ENCODE assay signal across 7 mouse cellular contexts in the genomic region with DNA sequence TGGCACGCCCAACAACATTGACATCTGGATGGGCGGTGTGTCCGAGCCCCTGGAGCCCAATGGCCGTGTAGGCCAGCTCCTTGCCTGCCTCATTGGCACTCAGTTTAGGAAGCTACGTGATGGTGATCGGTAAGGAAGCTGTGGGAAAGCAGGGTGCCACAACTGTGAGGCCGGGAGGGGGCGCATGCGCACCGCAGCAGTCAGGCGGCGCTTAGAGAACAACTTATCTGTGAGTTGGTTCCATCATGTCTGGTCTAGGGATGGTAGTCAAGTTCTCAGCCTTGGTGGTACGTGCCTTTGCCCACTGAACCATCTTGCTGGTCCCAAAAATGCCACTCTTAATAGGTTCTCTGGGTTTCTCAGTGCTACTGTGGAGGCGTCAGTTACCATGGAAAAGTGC. TPM values are rescaled to one million over a fixed set of nuclear protein-coding genes. Genes with fewer than 3 reads are reported as not detected.
DNase-seq lines count a peak whose midpoint lies in the region; ATAC-seq and TF ChIP-seq lines count a peak whose summit lies in the region.

No protein-coding gene starts in this region.

- H3K36me3 ChIP-seq in hindbrain, embryonic 11.5 days (ENCODE audit: control insufficient read depth, insufficient read depth, low read length) = no peaks in the 10 kb centered on the region
- H3K36me3 ChIP-seq in hindbrain, embryonic 16.5 days (ENCODE audit: control insufficient read depth, insufficient read depth, low read length) = no peaks in the 10 kb centered on the region
- no peaks in the 10 kb centered on the region for H3K36me3 ChIP-seq in ES-Bruce4 (ENCODE audit: control insufficient read depth, insufficient read depth, low read length, poor library complexity, severe bottlenecking)

- TF ChIP-seq CTCF in ES-Bruce4 (IDR thresholded peaks at IDR 0.05; ENCODE audit: low read depth, low read length) = peak; percentile 59

- H3K4me2 ChIP-seq in hindbrain, embryonic 11.5 days (replicated peaks; ENCODE audit: low read depth, low read length) = no peak overlapping the region
- H3K4me2 ChIP-seq in hindbrain, embryonic 16.5 days (ENCODE audit: low read length) = no peak overlapping the region

- H3K4me3 ChIP-seq in hindbrain, embryonic 11.5 days (ENCODE audit: low read depth, low read length) = no peak overlapping the region
- H3K4me3 ChIP-seq in hindbrain, embryonic 16.5 days (ENCODE audit: low read length) = no peak overlapping the region
- peak overlapping the region; percentile 65 for H3K4me3 ChIP-seq in ES-Bruce4 (ENCODE audit: low read depth, low read length)

- no peak overlapping the region for H3K27ac ChIP-seq in hindbrain, embryonic 11.5 days (ENCODE audit: low read depth, low read length)
- no peak overlapping the region for H3K27ac ChIP-seq in hindbrain, embryonic 16.5 days (ENCODE audit: low read depth, low read length)
- H3K27ac ChIP-seq in ES-Bruce4 (ENCODE audit: insufficient read depth, low read length) = no peak overlapping the region

- DNase-seq in hindbrain, embryonic 11.5 days (ENCODE audit: low spot score) = peak; percentile 51
- DNase-seq in 3T3-L1 (ENCODE audit: low read depth, low spot score) = peak; percentile 3
- peak; percentile 49 to 56 for DNase-seq in kidney, postnatal 4 days
- DNase-seq in urinary bladder, postnatal 36 days (ENCODE audit: low spot score in 2 of 2) = no peak

- H3K9me3 ChIP-seq in hindbrain, embryonic 11.5 days (ENCODE audit: control insufficient read depth, low read length) = no peaks in the 10 kb centered on the region
- no peaks in the 10 kb centered on the region for H3K9me3 ChIP-seq in hindbrain, embryonic 16.5 days (ENCODE audit: control insufficient read depth, low read length)
- H3K9me3 ChIP-seq in ES-Bruce4 (replicated peaks; ENCODE audit: control insufficient read depth, insufficient read depth, low read length, poor library complexity, severe bottlenecking) = no peaks in the 10 kb centered on the region

- no peak overlapping the region for H3K9ac ChIP-seq in hindbrain, embryonic 11.5 days (ENCODE audit: low read depth, low read length)
- no peak overlapping the region for H3K9ac ChIP-seq in hindbrain, embryonic 16.5 days (ENCODE audit: low read depth, low read length)
- H3K9ac ChIP-seq in ES-Bruce4 (ENCODE audit: low read depth, poor library complexity, severe bottlenecking) = 0 out of 2 replicates have a peak overlapping the region, but pooled peaks have one; percentile 11

- TF ChIP-seq EP300 in ES-Bruce4 (IDR thresholded peaks at IDR 0.05; ENCODE audit: insufficient read depth, low read depth, low read length) = no peak

- H3K4me1 ChIP-seq in hindbrain, embryonic 11.5 days (replicated peaks; ENCODE audit: control insufficient read depth, insufficient read depth, low read length) = no peaks in the 10 kb centered on the region
- no peaks in the 10 kb centered on the region for H3K4me1 ChIP-seq in hindbrain, embryonic 16.5 days (ENCODE audit: control insufficient read depth, insufficient read depth, low read depth, low read length)
- H3K4me1 ChIP-seq in ES-Bruce4 (ENCODE audit: control insufficient read depth, insufficient read depth, low read length) = no peaks in the 10 kb centered on the region

- 52% methylated on average over 14 of the region's 14 CpGs for WGBS in hindbrain, embryonic 11.5 days
- 58% methylated on average over 14 of the region's 14 CpGs for WGBS in hindbrain, embryonic 16.5 days

- H3K27me3 ChIP-seq in hindbrain, embryonic 11.5 days (ENCODE audit: control insufficient read depth, insufficient read depth, low read length) = no peaks in the 10 kb centered on the region
- no peaks in the 10 kb centered on the region for H3K27me3 ChIP-seq in hindbrain, embryonic 16.5 days (replicated peaks; ENCODE audit: control insufficient read depth, insufficient read depth, low read length)
- no peaks in the 10 kb centered on the region for H3K27me3 ChIP-seq in ES-Bruce4 (ENCODE audit: control insufficient read depth, insufficient read depth, low read length, poor library complexity, severe bottlenecking)

- ATAC-seq in hindbrain, embryonic 11.5 days (ENCODE audit: low FRiP score) = no peak
- ATAC-seq in hindbrain, embryonic 16.5 days = no peak
- 0 out of 2 replicates have a peak, but pooled peaks have one; percentile 18 for ATAC-seq in neutrophil, adult 5-6 weeks (ENCODE audit: extremely low read depth, insufficient number of reproducible peaks, low FRiP score, poor library complexity, severe bottlenecking)

- no peak for TF ChIP-seq POLR2A in ES-Bruce4 (IDR thresholded peaks at IDR 0.05; ENCODE audit: insufficient read depth, low read length)

RNA-seq across cellular contexts. Expression of a gene that starts 9.2 kb away (rescaled TPM):
- 2.8 and 5.3 TPM in 2 replicates for polyA plus RNA-seq in hindbrain, embryonic 11.5 days (2014; fragmentation: Nextera tagmentation; extraction: Ambion mirVana)
- 0.10 and 0.45 TPM in 2 replicates for polyA plus RNA-seq in hindbrain, embryonic 16.5 days (2015; fragmentation: Nextera tagmentation; extraction: Ambion mirVana)
- polyA plus RNA-seq in ES-Bruce4 (2011; ENCODE audit: insufficient read depth, insufficient read length, low read depth, missing spikeins) = not detected in 2 replicates
- total RNA-seq in neutrophil, adult 5-6 weeks (2017) = 0.98 TPM in 1 of 2 replicates, not detected in the other

RNA-seq across cellular contexts. Expression of a gene that starts 25.5 kb away (rescaled TPM):
- polyA plus RNA-seq in hindbrain, embryonic 11.5 days (2014; fragmentation: Nextera tagmentation; extraction: Ambion mirVana) = 0.70 and 0.73 TPM in 2 replicates
- polyA plus RNA-seq in hindbrain, embryonic 16.5 days (2015; fragmentation: Nextera tagmentation; extraction: Ambion mirVana) = 2.3 and 4.5 TPM in 2 replicates
- not detected in 2 replicates for polyA plus RNA-seq in ES-Bruce4 (2011; ENCODE audit: insufficient read depth, insufficient read length, low read depth, missing spikeins)
- total RNA-seq in neutrophil, adult 5-6 weeks (2017) = not detected in 2 replicates

RNA-seq across cellular contexts. Expression of a gene that starts 42.3 kb away (rescaled TPM):
- polyA plus RNA-seq in hindbrain, embryonic 11.5 days (2014; fragmentation: Nextera tagmentation; extraction: Ambion mirVana) = 6.4 and 10.0 TPM in 2 replicates
- polyA plus RNA-seq in hindbrain, embryonic 16.5 days (2015; fragmentation: Nextera tagmentation; extraction: Ambion mirVana) = 38.4 and 46.1 TPM in 2 replicates
- 3.2 and 5.1 TPM in 2 replicates for polyA plus RNA-seq in ES-Bruce4 (2011; ENCODE audit: insufficient read depth, insufficient read length, low read depth, missing spikeins)
- 21.4 and 22.2 TPM in 2 replicates for total RNA-seq in neutrophil, adult 5-6 weeks (2017)

RNA-seq across cellular contexts. Expression of a gene that starts 50.4 kb away (rescaled TPM):
- polyA plus RNA-seq in hindbrain, embryonic 11.5 days (2014; fragmentation: Nextera tagmentation; extraction: Ambion mirVana) = 13.2 and 16.2 TPM in 2 replicates
- 11.3 and 12.2 TPM in 2 replicates for polyA plus RNA-seq in hindbrain, embryonic 16.5 days (2015; fragmentation: Nextera tagmentation; extraction: Ambion mirVana)
- 8.2 and 12.1 TPM in 2 replicates for polyA plus RNA-seq in ES-Bruce4 (2011; ENCODE audit: insufficient read depth, insufficient read length, low read depth, missing spikeins)
- total RNA-seq in neutrophil, adult 5-6 weeks (2017) = 7.4 and 8.8 TPM in 2 replicates

Comparison
In these comparisons a context has a peak if more than half of its experiments do, and no peak if none do; other contexts are left out.
1. DNase-seq: peak in hindbrain, embryonic 11.5 days (single experiment), 3T3-L1 (single experiment) and kidney, postnatal 4 days (2 of 2); none in urinary bladder, postnatal 36 days (0 of 2).